Mouse (Mus musculus) neural tube, embryonic 11.5 days (tissue): ENCODE results near the gene Zdhhc8. TPM values are rescaled to one million over a fixed set of nuclear protein-coding genes. Genes with fewer than 3 reads are reported as not detected.
A peak's percentile ranks its signal among the peaks of the same experiment; 100 is the strongest.

Experiments used
- ATAC-seq: fragments of 200-750 bp; cut with Nextera tagmentation; 2 replicates; pipeline ENCODE4 v1.8.0; 2017; ENCODE audit warnings: moderate number of reproducible peaks, mild to moderate bottlenecking, moderate TSS enrichment, moderate library complexity; ENCODE audit not compliant: insufficient read depth, low FRiP score, low TSS enrichment
- DNase-seq: peaks from one replicate; pipeline ENCODE4 v3.0.0-alpha.2; 2015; ENCODE audit warnings: low spot score
- H3K27ac ChIP-seq: fragments of 300-500 bp; sonication (generic); 2 replicates; pipeline ENCODE4 v1.5.1; 2014; ENCODE audit warnings: low read depth, mild to moderate bottlenecking, low read length
- H3K27me3 ChIP-seq: fragments of 300-500 bp; sonication (generic); 2 replicates; pipeline ENCODE4 v1.6.1; 2014; ENCODE audit warnings: mild to moderate bottlenecking, low read length, mixed read lengths; ENCODE audit not compliant: control insufficient read depth, insufficient read depth
- H3K36me3 ChIP-seq: fragments of 300-500 bp; sonication (generic); 2 replicates; pipeline ENCODE4 v1.6.1; 2014; ENCODE audit warnings: mild to moderate bottlenecking, low read length, moderate library complexity, mixed read lengths; ENCODE audit not compliant: control insufficient read depth, insufficient read depth
- H3K4me1 ChIP-seq: fragments of 300-500 bp; sonication (generic); 2 replicates; pipeline ENCODE4 v1.6.1; 2014; ENCODE audit warnings: low read length, mixed read lengths; ENCODE audit not compliant: control insufficient read depth, insufficient read depth
- H3K4me2 ChIP-seq: fragments of 300-500 bp; sonication (generic); 2 replicates; pipeline ENCODE4 v1.6.1; 2014; ENCODE audit warnings: low read depth, mild to moderate bottlenecking, moderate library complexity
- H3K4me3 ChIP-seq: fragments of 300-500 bp; sonication (generic); 2 replicates; pipeline ENCODE4 v1.5.1; 2014; ENCODE audit warnings: low read depth, low read length
- H3K9ac ChIP-seq: fragments of 300-500 bp; sonication (generic); 2 replicates; pipeline ENCODE4 v1.6.1; 2014; ENCODE audit warnings: mild to moderate bottlenecking, low read length
- H3K9me3 ChIP-seq: fragments of 300-500 bp; sonication (generic); 2 replicates; pipeline ENCODE4 v1.6.1; 2016; ENCODE audit warnings: low read length; ENCODE audit not compliant: control insufficient read depth
- WGBS: fragments of 180-500 bp; shearing (Covaris S2); extraction: QIAGEN DNeasy Blood & Tissue Kit; methylation state at CpG from one replicate; pipeline ENCODE4 v1.1.7; 2014; 5-methylcytosine and 5-hydroxymethylcytosine counted together
- polyA plus RNA-seq: library from polyadenylated mRNA; unstranded; fragments of >200 nt; fragmentation: Nextera tagmentation; extraction: Ambion mirVana; gene quantifications from 2 replicates; pipeline ENCODE4 v1.2.1, GENCODE M21; 2014

Zdhhc8 gene
- polyA plus RNA-seq, 1 experiment from 2014 or later, result 13.6 TPM

DNA sequence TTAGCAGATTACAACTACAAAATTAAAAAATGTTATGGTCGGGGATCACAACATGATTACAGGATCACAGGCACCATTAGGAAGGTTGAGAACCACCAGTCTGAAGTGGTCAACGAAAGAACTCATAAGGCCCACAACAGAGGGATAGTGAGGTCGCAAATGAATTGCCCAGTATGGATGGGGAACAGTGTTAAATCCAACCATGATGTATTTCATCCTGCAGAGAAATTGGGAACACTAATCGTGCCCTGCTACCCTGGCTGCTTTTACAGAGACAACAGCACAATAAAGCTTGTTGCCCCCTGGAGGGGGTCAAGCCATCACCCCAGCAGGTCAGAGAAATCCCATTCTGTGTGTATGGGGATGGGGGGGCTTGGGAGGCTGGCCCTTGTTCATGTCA, 15.3 kb upstream of the Zdhhc8 start:
- no peak overlapping the region for H3K27ac ChIP-seq
- H3K4me2 ChIP-seq, result peak overlapping the region; percentile 88
- H3K4me3 ChIP-seq, result peak overlapping the region; percentile 91
- H3K9me3 ChIP-seq, result no peaks in the 10 kb centered on the region
- peaks cover 27% of the 10 kb centered on the region for H3K36me3 ChIP-seq
- no peak for DNase-seq
- no peak for ATAC-seq
- no peaks in the 10 kb centered on the region for H3K27me3 ChIP-seq
- peak overlapping the region; percentile 75 for H3K9ac ChIP-seq
- peaks cover 23% of the 10 kb centered on the region for H3K4me1 ChIP-seq
- WGBS, result 61% methylated on average over 4 of the region's 4 CpGs

DNA sequence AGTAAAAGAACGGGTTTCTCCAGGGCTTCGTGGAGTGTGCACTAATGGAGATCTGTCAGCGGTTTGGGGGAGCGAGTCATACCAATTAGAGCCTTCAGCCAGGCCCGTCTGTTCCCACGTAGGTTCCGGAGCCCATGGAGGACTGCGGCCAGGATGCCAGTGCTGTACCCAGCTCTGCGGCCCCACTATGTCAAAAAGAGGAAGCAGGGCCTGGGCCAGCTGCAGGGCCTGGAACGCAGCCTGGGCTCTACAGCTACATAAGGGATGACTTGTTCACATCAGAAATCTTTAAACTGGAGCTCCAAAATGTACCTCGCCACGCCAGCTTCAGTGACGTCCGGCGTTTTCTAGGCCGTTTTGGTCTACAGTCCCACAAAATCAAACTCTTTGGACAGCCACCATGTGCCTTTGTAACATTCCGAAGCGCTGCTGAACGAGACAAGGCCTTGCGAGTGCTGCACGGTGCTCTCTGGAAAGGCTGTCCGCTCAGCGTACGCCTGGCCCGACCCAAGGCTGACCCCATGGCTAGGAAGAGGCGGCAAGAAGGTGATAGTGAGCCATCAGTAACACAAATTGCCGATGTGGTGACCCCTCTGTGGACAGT, 14.5 kb upstream of the Zdhhc8 start:
- no peaks in the 10 kb centered on the region for H3K9me3 ChIP-seq
- peak overlapping the region; percentile 91 for H3K4me3 ChIP-seq
- DNase-seq, result peak; percentile 55
- peaks cover 33% of the 10 kb centered on the region for H3K36me3 ChIP-seq
- 10% methylated on average over 27 of the region's 27 CpGs for WGBS
- peaks cover 23% of the 10 kb centered on the region for H3K4me1 ChIP-seq
- H3K4me2 ChIP-seq, result peak overlapping the region; percentile 88
- peak overlapping the region; percentile 86 for H3K27ac ChIP-seq
- H3K9ac ChIP-seq, result peak overlapping the region; percentile 75
- peak; percentile 33; the same call in 1 of the 2 replicates for ATAC-seq
- H3K27me3 ChIP-seq, result no peaks in the 10 kb centered on the region

DNA sequence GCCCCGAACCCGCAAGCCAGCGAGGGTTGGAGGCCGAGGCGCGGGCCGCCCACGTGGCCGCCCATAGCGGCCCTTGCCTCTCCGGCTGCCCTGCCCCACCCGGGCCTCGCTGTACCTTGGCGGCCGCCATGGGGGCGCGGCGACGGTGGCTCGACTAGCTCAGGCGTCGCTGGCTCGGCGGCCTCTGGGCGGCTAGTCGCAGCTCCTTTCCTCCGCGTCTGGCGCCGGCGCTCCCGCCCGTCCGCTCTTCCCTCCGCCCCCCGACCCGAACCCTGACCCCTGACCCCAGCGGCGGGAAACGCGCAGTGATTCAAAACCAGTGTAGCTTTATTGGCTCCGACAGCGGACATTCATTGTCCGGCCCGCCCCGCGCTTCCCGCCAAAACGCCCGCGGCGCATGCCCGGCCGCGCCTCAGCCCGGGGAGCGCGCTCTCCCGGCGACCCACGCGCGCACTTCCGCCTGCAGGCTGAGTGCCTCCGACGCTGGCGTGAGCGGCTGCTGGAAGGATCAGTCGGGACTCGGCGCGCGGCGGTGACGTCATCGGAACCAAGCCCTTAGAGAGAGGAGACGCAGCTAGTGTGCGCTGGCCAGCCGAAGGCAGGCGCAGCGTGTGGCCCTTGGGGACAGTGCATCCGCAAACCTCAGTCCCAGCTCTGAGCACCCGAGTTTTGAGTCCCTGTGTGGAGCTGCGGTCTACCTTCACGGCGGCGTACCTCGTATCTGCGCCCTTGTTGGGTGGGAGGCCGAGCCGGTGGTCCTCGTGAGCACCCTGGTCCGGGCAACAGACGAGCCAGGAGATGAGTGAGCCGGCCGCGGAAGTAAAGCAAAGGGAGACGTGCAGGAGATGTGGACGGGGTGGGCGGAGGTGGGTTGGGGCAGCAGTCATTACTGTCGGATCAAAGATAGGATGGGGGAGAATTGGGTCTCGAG, 13.8 kb upstream of the Zdhhc8 start, which contains the start of the genes Trmt2a and Ranbp1:
Trmt2a (plus strand) TSS at position 247 of the 931 bp plus-strand sequence.
Ranbp1 (minus strand) TSS at position 300 of the 931 bp plus-strand sequence.
- DNase-seq (peak; percentile 99), ATAC-seq (peak; percentile 95)
- H3K27ac ChIP-seq, result peak within 1 kb of the TSS; percentile 89
- peak within 1 kb of the TSS; percentile 91 for H3K4me3 ChIP-seq
- H3K9me3 ChIP-seq, result no peaks in the 10 kb centered on the region
- H3K4me2 ChIP-seq, result peak within 1 kb of the TSS; percentile 88
- peaks cover 27% of the 10 kb centered on the region for H3K36me3 ChIP-seq
- peaks cover 23% of the 10 kb centered on the region for H3K4me1 ChIP-seq
- H3K9ac ChIP-seq, result peak within 1 kb of the TSS; percentile 94
- 0% methylated on average over 87 of the region's 102 CpGs for WGBS
- no peaks in the 10 kb centered on the region for H3K27me3 ChIP-seq

DNA sequence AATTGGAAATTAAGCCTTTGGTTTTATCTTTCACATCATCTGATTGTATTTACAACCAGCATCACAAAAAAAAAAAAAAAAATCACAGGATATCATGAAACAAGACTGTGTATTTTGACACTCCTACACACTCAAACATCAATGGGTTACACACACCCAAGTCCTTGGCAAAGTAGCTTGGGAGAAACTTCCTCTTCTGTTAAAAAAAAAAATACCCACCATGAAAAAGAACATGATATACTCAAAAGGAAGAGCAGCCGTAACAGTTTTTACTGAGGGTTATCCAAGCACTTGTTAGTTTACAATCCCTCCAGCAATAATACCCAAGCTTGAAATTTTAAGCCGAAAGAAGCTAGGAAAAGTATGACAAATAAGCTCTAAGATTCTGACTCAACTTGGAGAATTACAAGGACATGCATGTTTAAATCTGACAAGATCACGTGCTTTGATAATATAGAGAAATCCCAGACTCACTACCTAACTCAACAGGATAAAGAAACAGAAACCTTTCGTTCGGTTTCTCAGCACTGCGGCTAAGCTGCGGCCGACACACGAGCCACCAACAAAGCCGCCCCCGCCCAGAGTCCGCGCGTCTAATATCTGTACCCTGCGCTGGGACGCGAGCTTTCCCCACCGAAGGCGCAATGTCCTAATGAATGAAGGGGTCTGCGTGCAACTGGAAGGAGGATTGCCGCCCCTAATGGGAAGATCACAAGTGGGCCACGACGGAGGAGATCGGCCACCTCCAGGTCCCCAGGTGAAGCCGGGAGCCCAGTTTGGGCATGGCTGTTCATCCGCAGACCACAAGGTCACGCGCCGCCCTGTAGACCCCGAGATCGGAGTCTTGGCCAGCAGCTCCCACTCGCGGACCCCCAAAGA, 12.8 kb upstream of the Zdhhc8 start:
- Histone ChIP-seq H3K9me3 (no peaks in the 10 kb centered on the region), H3K4me2 (peak overlapping the region; percentile 88), H3K4me3 (peak overlapping the region; percentile 91), H3K27me3 (no peaks in the 10 kb centered on the region), H3K4me1 (peaks cover 23% of the 10 kb centered on the region), H3K27ac (peak overlapping the region; percentile 89), H3K36me3 (peaks cover 29% of the 10 kb centered on the region), H3K9ac (peak overlapping the region; percentile 94)
- under 1% methylated on average over 33 of the region's 33 CpGs for WGBS
- DNase-seq, result no peak
- peak; percentile 2; the same call in 1 of the 2 replicates for ATAC-seq

DNA sequence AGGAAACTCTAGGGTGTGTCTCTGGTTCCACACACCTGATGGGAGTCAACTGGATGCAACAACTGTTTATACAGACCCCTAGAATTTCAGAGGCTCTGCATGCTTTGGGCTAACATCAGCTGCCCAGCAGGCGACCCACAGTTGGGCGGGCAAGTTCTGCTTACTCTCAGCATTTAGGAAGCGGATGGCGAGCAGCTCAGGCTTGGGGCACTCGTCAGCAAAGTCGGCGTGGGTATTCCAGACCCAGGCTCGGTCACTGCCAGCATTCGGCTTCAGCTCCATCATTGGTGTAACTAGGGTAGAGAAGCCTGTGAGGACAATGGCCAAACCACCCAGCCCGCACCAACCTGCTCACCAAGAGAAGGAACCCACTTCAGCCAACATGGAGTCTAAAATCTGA, 6.6 kb upstream of the Zdhhc8 start:
- Histone ChIP-seq H3K4me3 (no peak overlapping the region), H3K4me2 (no peak overlapping the region), H3K36me3 (peaks cover 23% of the 10 kb centered on the region), H3K27ac (no peak overlapping the region), H3K4me1 (peaks cover 4% of the 10 kb centered on the region), H3K27me3 (no peaks in the 10 kb centered on the region), H3K9me3 (no peaks in the 10 kb centered on the region), H3K9ac (no peak overlapping the region)
- DNase-seq (no peak), ATAC-seq (no peak)
- 94% methylated on average over 10 of the region's 10 CpGs for WGBS

DNA sequence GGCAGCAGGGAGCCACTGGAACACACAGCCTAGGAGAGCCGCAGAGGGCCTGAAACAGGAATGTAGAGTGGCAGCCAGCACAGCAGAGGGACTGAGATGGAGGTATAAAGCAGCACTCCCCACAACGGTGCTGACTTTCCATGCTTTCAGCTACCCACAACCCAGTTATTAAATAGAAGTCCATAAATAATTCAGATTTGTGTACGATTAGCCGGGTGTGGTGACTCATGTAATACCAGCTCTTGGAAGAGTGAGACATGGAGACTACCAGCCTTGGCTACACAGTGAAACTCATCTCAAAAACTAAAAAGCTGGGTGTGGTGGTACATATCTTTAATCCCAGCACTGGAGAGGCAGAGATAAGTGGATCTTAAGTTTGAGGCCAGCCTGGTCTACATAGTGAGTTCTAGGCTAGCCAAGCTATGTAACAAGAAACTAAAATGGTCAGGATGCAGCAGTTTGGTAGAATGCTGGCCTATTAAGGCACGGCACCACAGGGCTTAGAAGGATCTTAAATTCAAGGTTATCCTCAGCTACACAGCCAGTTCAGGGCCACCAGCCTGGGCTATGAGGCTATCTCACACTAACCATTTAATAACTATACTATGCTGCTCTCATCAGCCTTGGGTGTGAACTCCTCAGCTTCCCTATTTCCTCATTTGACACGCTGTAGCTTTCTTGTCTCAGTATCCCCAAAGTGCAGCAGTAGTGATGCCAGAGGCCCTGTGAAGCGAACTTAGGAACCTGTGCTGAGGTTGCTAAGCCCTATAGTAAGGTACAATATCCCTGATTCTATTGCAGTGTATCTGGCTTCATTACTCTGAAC, 2.0 kb upstream of the Zdhhc8 start:
- H3K36me3 ChIP-seq, result peaks cover 7% of the 10 kb centered on the region
- no peak overlapping the region for H3K4me3 ChIP-seq
- ATAC-seq (no peak), DNase-seq (no peak)
- H3K4me2 ChIP-seq, result no peak overlapping the region
- H3K27ac ChIP-seq, result no peak overlapping the region
- H3K9ac ChIP-seq, result no peak overlapping the region
- H3K27me3 ChIP-seq, result no peaks in the 10 kb centered on the region
- H3K4me1 ChIP-seq, result peaks cover 5% of the 10 kb centered on the region
- H3K9me3 ChIP-seq, result no peaks in the 10 kb centered on the region
- WGBS, result 78% methylated on average over 7 of the region's 7 CpGs

DNA sequence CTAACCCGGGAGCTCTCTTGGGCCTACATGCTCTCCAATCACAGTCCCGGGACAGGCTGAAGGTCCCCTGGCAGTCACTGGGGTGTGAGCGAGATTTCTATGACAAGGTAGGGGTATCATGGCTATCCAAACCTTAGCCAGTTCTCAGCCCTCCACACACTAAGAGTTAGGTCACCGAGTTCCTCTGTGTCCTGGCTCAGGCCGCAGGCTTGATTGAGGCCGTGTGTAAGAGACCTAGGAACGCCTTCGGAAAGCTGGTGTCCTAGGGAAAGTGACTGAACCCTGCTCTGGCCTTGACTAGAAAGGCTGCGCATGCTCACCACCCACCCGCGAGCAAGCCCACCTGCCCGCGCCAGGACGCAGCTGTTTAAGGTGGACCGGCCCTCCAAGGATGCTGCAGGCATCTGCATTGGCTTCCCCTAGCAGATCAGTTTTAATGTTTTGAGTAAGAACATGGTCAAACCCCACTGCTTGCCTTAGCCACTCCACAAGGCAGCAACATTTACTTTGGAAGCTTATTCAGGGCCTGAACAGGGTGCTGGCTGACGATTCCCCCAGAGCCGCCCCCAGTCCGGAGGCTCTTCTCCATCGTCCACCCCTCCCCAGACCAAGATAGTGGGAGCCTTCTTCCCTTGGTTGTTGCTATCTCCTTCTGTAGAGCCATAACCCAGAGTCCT, 591 bp upstream of the Zdhhc8 start:
- Histone ChIP-seq H3K27ac (peak overlapping the region; percentile 80), H3K4me1 (peaks cover 5% of the 10 kb centered on the region), H3K9me3 (no peaks in the 10 kb centered on the region), H3K4me3 (peak overlapping the region; percentile 75), H3K36me3 (peaks cover 1% of the 10 kb centered on the region), H3K4me2 (peak overlapping the region; percentile 60), H3K27me3 (no peaks in the 10 kb centered on the region), H3K9ac (peak overlapping the region; percentile 72)
- DNase-seq, result peak; percentile 71
- ATAC-seq, result peak; percentile 57
- WGBS, result 5% methylated on average over 19 of the region's 19 CpGs
